Mouse (Mus musculus) midbrain, embryonic 12.5 days (tissue): ENCODE data around the gene Snx4. TPM values are rescaled to one million over a fixed set of nuclear protein-coding genes. Genes with fewer than 3 reads are reported as not detected.

Experiments
- ATAC-seq: fragments of 200-750 bp; cut with Nextera tagmentation; 2 replicates; pipeline ENCODE4 v1.8.0; 2017; ENCODE audit warnings: low read depth, moderate TSS enrichment, moderate library complexity; ENCODE audit not compliant: low FRiP score
- H3K27ac ChIP-seq: fragments of 300-500 bp; sonication (generic); replicated peaks from 2 replicates; pipeline ENCODE4 v1.5.1; 2016; ENCODE audit warnings: mild to moderate bottlenecking
- H3K27me3 ChIP-seq: fragments of 300-500 bp; sonication (generic); 2 replicates; pipeline ENCODE4 v1.6.1; 2016; ENCODE audit warnings: mild to moderate bottlenecking
- H3K36me3 ChIP-seq: fragments of 300-500 bp; sonication (generic); 2 replicates; pipeline ENCODE4 v1.6.1; 2016
- H3K4me1 ChIP-seq: fragments of 300-500 bp; sonication (generic); 2 replicates; pipeline ENCODE4 v1.6.1; 2016
- H3K4me2 ChIP-seq: fragments of 300-500 bp; sonication (generic); replicated peaks from 2 replicates; pipeline ENCODE4 v1.6.1; 2016; ENCODE audit warnings: mild to moderate bottlenecking, moderate library complexity
- H3K4me3 ChIP-seq: fragments of 300-500 bp; sonication (generic); 2 replicates; pipeline ENCODE4 v1.5.1; 2016; ENCODE audit warnings: mild to moderate bottlenecking
- H3K9ac ChIP-seq: fragments of 300-500 bp; sonication (generic); replicated peaks from 2 replicates; pipeline ENCODE4 v1.6.1; 2016; ENCODE audit warnings: mild to moderate bottlenecking, moderate library complexity
- H3K9me3 ChIP-seq: fragments of 300-500 bp; sonication (generic); 2 replicates; pipeline ENCODE4 v1.6.1; 2016; ENCODE audit warnings: mild to moderate bottlenecking
- WGBS: fragments of 180-500 bp; shearing (Covaris S2); methylation state at CpG from one replicate; pipeline ENCODE4 v1.1.7; 2016; 5-methylcytosine and 5-hydroxymethylcytosine counted together
- polyA plus RNA-seq: library from polyadenylated mRNA; unstranded; fragments of >200 nt; fragmentation: Nextera tagmentation; extraction: Ambion mirVana; gene quantifications from 2 replicates; pipeline ENCODE4 v1.2.1, GENCODE M21; 2016

Snx4 gene
- polyA plus RNA-seq, 1 experiment from 2014 or later = 80.2 TPM

- Histone ChIP-seq H3K36me3 (peaks cover 31% of the 10 kb centered on the region), H3K9ac (no peak overlapping the region), H3K4me3 (no peak overlapping the region), H3K27ac (no peak overlapping the region), H3K27me3 (no peaks in the 10 kb centered on the region), H3K4me1 (no peaks in the 10 kb centered on the region), H3K4me2 (no peak overlapping the region), H3K9me3 (no peaks in the 10 kb centered on the region)
- no peak for ATAC-seq
- 88% methylated on average over 5 of the region's 5 CpGs for whole genome bisulfite sequencing
These were observed 4.7 kb upstream of the Snx4 start for GRCm38 (mm10) chr16:33246526-33246925.

GRCm38 (mm10) chr16:33247006-33247405 is 4.2 kb upstream of the Snx4 start:
- Histone ChIP-seq H3K27ac (no peak overlapping the region), H3K36me3 (peaks cover 26% of the 10 kb centered on the region), H3K4me1 (no peaks in the 10 kb centered on the region), H3K27me3 (no peaks in the 10 kb centered on the region), H3K9me3 (no peaks in the 10 kb centered on the region), H3K4me2 (no peak overlapping the region), H3K9ac (no peak overlapping the region), H3K4me3 (no peak overlapping the region)
- no peak for ATAC-seq
- 90% methylated on average over 2 of the region's 2 CpGs for WGBS

GRCm38 (mm10) chr16:33250651-33251120 is 556 bp upstream of the Snx4 start:
- no peaks in the 10 kb centered on the region for H3K36me3 ChIP-seq
- H3K27me3 ChIP-seq = no peaks in the 10 kb centered on the region
- H3K27ac ChIP-seq = no peak overlapping the region
- 0 out of 2 replicates have a peak, but pooled peaks cover 2% of the 10 kb centered on the region for H3K4me1 ChIP-seq
- peak overlapping the region; percentile 92 for H3K9ac ChIP-seq
- H3K4me3 ChIP-seq = peak overlapping the region; percentile 96
- no peak for ATAC-seq
- 23% methylated on average over 9 of the region's 9 CpGs for WGBS
- no peaks in the 10 kb centered on the region for H3K9me3 ChIP-seq
- H3K4me2 ChIP-seq = peak overlapping the region; percentile 69

- Histone ChIP-seq H3K4me3 (no peak overlapping the region), H3K27ac (no peak overlapping the region), H3K9ac (no peak overlapping the region), H3K4me1 (0 out of 2 replicates have a peak, but pooled peaks cover 2% of the 10 kb centered on the region), H3K9me3 (no peaks in the 10 kb centered on the region), H3K36me3 (0 out of 2 replicates have a peak, but pooled peaks cover 3% of the 10 kb centered on the region), H3K4me2 (no peak overlapping the region), H3K27me3 (no peaks in the 10 kb centered on the region)
- 87% methylated on average over 7 of the region's 7 CpGs for WGBS
- no peak for ATAC-seq
These were observed 4.4 kb downstream of the Snx4 start for GRCm38 (mm10) chr16:33255601-33256000.

- 84% methylated on average over 2 of the region's 2 CpGs for whole genome bisulfite sequencing
- ATAC-seq = no peak
These were observed 7.3 kb downstream of the Snx4 start for GRCm38 (mm10) chr16:33258530-33258929.

GRCm38 (mm10) chr16:33259824-33260223 is 8.6 kb downstream of the Snx4 start:
- 79% methylated on average over 3 of the region's 3 CpGs for WGBS
- Histone ChIP-seq H3K27ac (no peak overlapping the region), H3K9me3 (no peaks in the 10 kb centered on the region), H3K4me3 (no peak overlapping the region), H3K4me1 (0 out of 2 replicates have a peak, but pooled peaks cover 2% of the 10 kb centered on the region), H3K4me2 (no peak overlapping the region), H3K9ac (no peak overlapping the region), H3K36me3 (peaks cover 11% of the 10 kb centered on the region; the same call in 1 of the 2 replicates), H3K27me3 (no peaks in the 10 kb centered on the region)
- no peak for ATAC-seq

More at GRCm38 (mm10) chr16:33258530-33258929, 7.3 kb downstream of the Snx4 start:
- Histone ChIP-seq H3K27me3 (no peaks in the 10 kb centered on the region), H3K4me3 (no peak overlapping the region), H3K9me3 (no peaks in the 10 kb centered on the region), H3K36me3 (0 out of 2 replicates have a peak, but pooled peaks cover 3% of the 10 kb centered on the region), H3K4me1 (0 out of 2 replicates have a peak, but pooled peaks cover 2% of the 10 kb centered on the region), H3K27ac (no peak overlapping the region), H3K9ac (no peak overlapping the region), H3K4me2 (no peak overlapping the region)

GRCm38 (mm10) chr16:33260825-33261224 is 9.6 kb downstream of the Snx4 start:
- no peak for ATAC-seq
- no peak overlapping the region for H3K4me2 ChIP-seq
- no peak overlapping the region for H3K4me3 ChIP-seq
- H3K36me3 ChIP-seq = peaks cover 21% of the 10 kb centered on the region
- no peak overlapping the region for H3K9ac ChIP-seq
- no peaks in the 10 kb centered on the region for H3K4me1 ChIP-seq
- no peak overlapping the region for H3K27ac ChIP-seq
- H3K27me3 ChIP-seq = no peaks in the 10 kb centered on the region
- no peaks in the 10 kb centered on the region for H3K9me3 ChIP-seq
- 96% methylated on average over 8 of the region's 8 CpGs for WGBS

- Histone ChIP-seq H3K27me3 (no peaks in the 10 kb centered on the region), H3K4me2 (no peak overlapping the region), H3K9ac (no peak overlapping the region), H3K4me1 (no peaks in the 10 kb centered on the region), H3K9me3 (no peaks in the 10 kb centered on the region), H3K36me3 (peaks cover 21% of the 10 kb centered on the region), H3K4me3 (no peak overlapping the region), H3K27ac (no peak overlapping the region)
- ATAC-seq = no peak
- WGBS = 91% methylated on average over 2 of the region's 2 CpGs
These were observed 10.4 kb downstream of the Snx4 start for GRCm38 (mm10) chr16:33261584-33262061.

- WGBS = 95% methylated on average over 1 of the region's 1 CpGs
- H3K9ac ChIP-seq = no peak overlapping the region
- H3K4me1 ChIP-seq = no peaks in the 10 kb centered on the region
- no peak for ATAC-seq
- H3K4me2 ChIP-seq = no peak overlapping the region
- no peak overlapping the region for H3K4me3 ChIP-seq
- H3K9me3 ChIP-seq = no peaks in the 10 kb centered on the region
- peaks cover 23% of the 10 kb centered on the region for H3K36me3 ChIP-seq
- no peaks in the 10 kb centered on the region for H3K27me3 ChIP-seq
- no peak overlapping the region for H3K27ac ChIP-seq
These were observed 10.9 kb downstream of the Snx4 start for GRCm38 (mm10) chr16:33262096-33262495.

- H3K4me1 ChIP-seq = no peaks in the 10 kb centered on the region
- H3K4me2 ChIP-seq = no peak overlapping the region
- H3K9me3 ChIP-seq = no peaks in the 10 kb centered on the region
- no peaks in the 10 kb centered on the region for H3K27me3 ChIP-seq
- peaks cover 54% of the 10 kb centered on the region for H3K36me3 ChIP-seq
- no peak overlapping the region for H3K4me3 ChIP-seq
- ATAC-seq = no peak
- no peak overlapping the region for H3K9ac ChIP-seq
- H3K27ac ChIP-seq = no peak overlapping the region
- 86% methylated on average over 9 of the region's 9 CpGs for WGBS
These were observed 16.5 kb downstream of the Snx4 start for GRCm38 (mm10) chr16:33267616-33268253.

- H3K4me3 ChIP-seq = no peak overlapping the region
- no peak overlapping the region for H3K4me2 ChIP-seq
- ATAC-seq = no peak
- H3K9me3 ChIP-seq = no peaks in the 10 kb centered on the region
- no peak overlapping the region for H3K9ac ChIP-seq
- H3K27ac ChIP-seq = no peak overlapping the region
- H3K36me3 ChIP-seq = peaks cover 64% of the 10 kb centered on the region
- H3K27me3 ChIP-seq = no peaks in the 10 kb centered on the region
- no peaks in the 10 kb centered on the region for H3K4me1 ChIP-seq
- whole genome bisulfite sequencing = 91% methylated on average over 4 of the region's 4 CpGs
These were observed 20.6 kb downstream of the Snx4 start for GRCm38 (mm10) chr16:33271824-33272223.

- Histone ChIP-seq H3K27ac (no peak overlapping the region), H3K9me3 (no peaks in the 10 kb centered on the region), H3K36me3 (peaks cover 49% of the 10 kb centered on the region), H3K4me2 (no peak overlapping the region), H3K4me1 (no peaks in the 10 kb centered on the region), H3K4me3 (no peak overlapping the region), H3K27me3 (no peaks in the 10 kb centered on the region), H3K9ac (no peak overlapping the region)
- no peak for ATAC-seq
- 90% methylated on average over 1 of the region's 1 CpGs for WGBS
These were observed 31.8 kb downstream of the Snx4 start for GRCm38 (mm10) chr16:33283079-33283478.
